Mouse (Mus musculus) small intestine, adult 2 months (tissue): ENCODE data around the gene Slc1a5. TPM values are rescaled to one million over a fixed set of nuclear protein-coding genes. Genes with fewer than 3 reads are reported as not detected.

Source experiments
- H3K27ac ChIP-seq: fragments of 200-500 bp; 2 replicates; pipeline ENCODE4 v1.5.1; 2012; ENCODE audit warnings: low read depth, low read length, control low read depth, inconsistent platforms; ENCODE audit not compliant: insufficient read depth
- H3K27me3 ChIP-seq: fragments of 200-500 bp; 2 replicates; pipeline ENCODE4 v1.6.1; 2012; ENCODE audit warnings: mild to moderate bottlenecking, moderate library complexity, low read length, inconsistent platforms; ENCODE audit not compliant: control insufficient read depth, insufficient read depth
- H3K36me3 ChIP-seq: fragments of 200-500 bp; 2 replicates; pipeline ENCODE4 v1.6.1; 2012; ENCODE audit warnings: mild to moderate bottlenecking, low read length, control low read depth, inconsistent platforms; ENCODE audit not compliant: control insufficient read depth, insufficient read depth
- H3K4me1 ChIP-seq: fragments of 200-500 bp; 2 replicates; pipeline ENCODE4 v1.6.1; 2012; ENCODE audit warnings: low read length, inconsistent platforms, mixed read lengths; ENCODE audit not compliant: control insufficient read depth, insufficient read depth, insufficient read length
- H3K4me3 ChIP-seq: fragments of 200-500 bp; 2 replicates; pipeline ENCODE4 v1.5.1; 2012; ENCODE audit warnings: low read depth, mild to moderate bottlenecking, control low read depth, inconsistent platforms, low read length, moderate library complexity
- CTCF ChIP-seq: fragments of 200-500 bp; IDR thresholded peaks from 2 replicates; pipeline ENCODE4 v1.5.1; 2012; ENCODE audit warnings: low read depth, mild to moderate bottlenecking, control low read depth, inconsistent platforms, low read length, moderate library complexity, mixed read lengths; ENCODE audit not compliant: insufficient replicate concordance, insufficient read length; ENCODE audit errors: extremely low read depth
- POLR2A ChIP-seq: fragments of 200-500 bp; IDR thresholded peaks from 2 replicates; pipeline ENCODE4 v1.6.1; 2012; ENCODE audit warnings: low read depth, mild to moderate bottlenecking, control low read depth, inconsistent platforms, low read length, moderate library complexity
- WGBS: fragments of 180-500 bp; shearing (Covaris S2); methylation state at CpG from one replicate; pipeline ENCODE4 v1.1.7; 2018; 5-methylcytosine and 5-hydroxymethylcytosine counted together
- polyA plus RNA-seq: library from polyadenylated mRNA; depleted of rRNA; stranded (reverse); fragments of >200 nt; gene quantifications from 2 replicates; pipeline ENCODE4 v1.2.3, GENCODE M21; 2012

Slc1a5 gene
- polyA plus RNA-seq, 1 experiment: 37.8 TPM

- H3K4me1 ChIP-seq: 0 out of 2 replicates have a peak, but pooled peaks cover 2% of the 10 kb centered on the region
- H3K27me3 ChIP-seq: no peaks in the 10 kb centered on the region
- no peak overlapping the region for H3K27ac ChIP-seq
- H3K4me3 ChIP-seq: no peak overlapping the region
- WGBS: 86% methylated on average over 9 of the region's 9 CpGs
- no peak for TF ChIP-seq CTCF
- TF ChIP-seq POLR2A: no peak
- H3K36me3 ChIP-seq: peaks cover 73% of the 10 kb centered on the region
Observed at GRCm38 (mm10) chr7:16830449-16830848, 49.3 kb downstream of the Slc1a5 start.

- Histone ChIP-seq H3K4me3 (no peak overlapping the region), H3K36me3 (peaks cover 41% of the 10 kb centered on the region), H3K4me1 (peaks cover 11% of the 10 kb centered on the region), H3K27me3 (no peaks in the 10 kb centered on the region), H3K27ac (no peak overlapping the region)
- no peak for TF ChIP-seq POLR2A
- TF ChIP-seq CTCF: no peak
- 87% methylated on average over 18 of the region's 18 CpGs for WGBS
Observed at GRCm38 (mm10) chr7:16837916-16838803, 57.0 kb downstream of the Slc1a5 start.

- peaks cover 37% of the 10 kb centered on the region for H3K36me3 ChIP-seq
- peaks cover 13% of the 10 kb centered on the region for H3K4me1 ChIP-seq
- H3K4me3 ChIP-seq: no peak overlapping the region
- no peaks in the 10 kb centered on the region for H3K27me3 ChIP-seq
- 60% methylated on average over 6 of the region's 6 CpGs for WGBS
- TF ChIP-seq CTCF: no peak
- no peak for TF ChIP-seq POLR2A
- no peak overlapping the region for H3K27ac ChIP-seq
Observed at GRCm38 (mm10) chr7:16838804-16839426, 57.8 kb downstream of the Slc1a5 start.

- TF ChIP-seq CTCF (no peak), POLR2A (no peak)
- Histone ChIP-seq H3K27ac (no peak overlapping the region), H3K4me3 (no peak overlapping the region), H3K27me3 (no peaks in the 10 kb centered on the region), H3K4me1 (peaks cover 16% of the 10 kb centered on the region), H3K36me3 (peaks cover 32% of the 10 kb centered on the region)
- 92% methylated on average over 12 of the region's 12 CpGs for WGBS
Observed at GRCm38 (mm10) chr7:16839427-16840108, 58.4 kb downstream of the Slc1a5 start.

- no peak for TF ChIP-seq CTCF
- no peak for TF ChIP-seq POLR2A
- H3K4me3 ChIP-seq: no peak overlapping the region
- peaks cover 16% of the 10 kb centered on the region for H3K4me1 ChIP-seq
- 86% methylated on average over 2 of the region's 2 CpGs for WGBS
- no peaks in the 10 kb centered on the region for H3K27me3 ChIP-seq
- H3K27ac ChIP-seq: no peak overlapping the region
- peaks cover 26% of the 10 kb centered on the region for H3K36me3 ChIP-seq
Observed at GRCm38 (mm10) chr7:16840109-16840491, 59.0 kb downstream of the Slc1a5 start.

- H3K27ac ChIP-seq: peak overlapping the region; percentile 83
- TF ChIP-seq CTCF: no peak
- TF ChIP-seq POLR2A: no peak
- WGBS: 77% methylated on average over 4 of the region's 4 CpGs
- H3K4me1 ChIP-seq: peaks cover 20% of the 10 kb centered on the region
- no peak overlapping the region for H3K4me3 ChIP-seq
- H3K36me3 ChIP-seq: peaks cover 23% of the 10 kb centered on the region
- H3K27me3 ChIP-seq: no peaks in the 10 kb centered on the region
Observed at GRCm38 (mm10) chr7:16841078-16841477, 59.9 kb downstream of the Slc1a5 start.
